Mouse (Mus musculus) G1E (cell line): Measurements from ENCODE around the gene Agfg1.

Experiments used
- CTCF ChIP-seq: IDR thresholded peaks from 2 replicates; pipeline ENCODE4 v1.5.1; 2012; ENCODE audit warnings: low read depth, low read length, inconsistent platforms, mixed read lengths
- GATA1 ChIP-seq: IDR thresholded peaks from 2 replicates; pipeline ENCODE4 v1.6.1; 2012; ENCODE audit warnings: borderline replicate concordance, low read length, inconsistent platforms, mixed read lengths

DNA sequence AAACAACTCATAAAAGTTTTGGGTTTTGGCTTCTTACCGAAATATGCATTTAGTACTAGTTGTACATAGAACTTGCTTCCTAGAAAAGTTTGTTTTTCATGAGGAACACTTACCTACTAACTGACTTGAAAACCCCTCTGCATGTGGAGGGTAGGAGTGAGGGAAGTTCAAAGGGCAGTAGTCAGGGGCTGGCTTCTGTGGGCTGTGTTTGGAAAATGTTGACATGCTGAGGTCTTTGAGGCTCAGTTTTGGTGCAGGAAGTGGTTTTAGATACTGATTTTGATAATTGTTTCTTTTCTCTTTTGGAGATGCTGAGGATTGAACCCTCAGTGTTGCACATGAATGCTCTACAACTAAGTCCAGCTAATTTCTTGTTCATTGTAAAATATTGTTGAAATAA is 61.3 kb downstream of the Agfg1 start:
- TF ChIP-seq GATA1 (no peak), CTCF (no peak)
